8 mouse cellular contexts compared by ENCODE assay signal in genomic region chr8:47962005-47962404, GRCm38 (mm10). TPM values are rescaled to one million over a fixed set of nuclear protein-coding genes. Genes with fewer than 3 reads are reported as not detected.
A peak's percentile ranks its signal among the peaks of the same experiment; 100 is the strongest.
DNase-seq lines count a peak whose midpoint lies in the region; ATAC-seq and TF ChIP-seq lines count a peak whose summit lies in the region.

No protein-coding gene starts in this region.

- peak; percentile 24 to 26 for DNase-seq in cerebellum, postnatal 36 days
- DNase-seq in cerebellum, adult 11-12 months: no peak
- DNase-seq in liver, postnatal 0 days: peak; percentile 59
- DNase-seq in fat pad, adult 2 months (ENCODE audit: extremely low read depth, low read depth, low spot score): peak; percentile 40
- peak; percentile 62 for DNase-seq in lung, postnatal 0 days (ENCODE audit: low spot score)
- DNase-seq in yolk sac, embryonic 10.5 days (ENCODE audit: low spot score): no peak
- no peak for DNase-seq in gastrocnemius, adult 8-10 months (ENCODE audit: low spot score in 2 of 2)

- no peaks in the 10 kb centered on the region for H3K9me3 ChIP-seq in liver, postnatal 0 days (ENCODE audit: low read length)
- H3K9me3 ChIP-seq in liver, embryonic 12.5 days (replicated peaks): no peaks in the 10 kb centered on the region
- no peaks in the 10 kb centered on the region for H3K9me3 ChIP-seq in lung, postnatal 0 days (ENCODE audit: low read length)

- TF ChIP-seq CTCF in liver, postnatal 0 days (IDR thresholded peaks at IDR 0.05; ENCODE audit: low read depth): no peak
- TF ChIP-seq CTCF in lung, postnatal 0 days (IDR thresholded peaks at IDR 0.05): no peak

- no peak for TF ChIP-seq EP300 in liver, postnatal 0 days (IDR thresholded peaks at IDR 0.05; ENCODE audit: low read depth)
- no peak for TF ChIP-seq EP300 in lung, postnatal 0 days (IDR thresholded peaks at IDR 0.05)

- H3K27me3 ChIP-seq in liver, postnatal 0 days (ENCODE audit: insufficient read depth, low read length): no peaks in the 10 kb centered on the region
- H3K27me3 ChIP-seq in liver, embryonic 12.5 days (replicated peaks): no peaks in the 10 kb centered on the region
- H3K27me3 ChIP-seq in lung, postnatal 0 days (replicated peaks; ENCODE audit: insufficient read depth, low read length): no peaks in the 10 kb centered on the region

- no peak overlapping the region for H3K4me2 ChIP-seq in liver, postnatal 0 days (ENCODE audit: low read depth, low read length)
- H3K4me2 ChIP-seq in liver, embryonic 12.5 days: no peak overlapping the region
- no peak overlapping the region for H3K4me2 ChIP-seq in lung, postnatal 0 days (replicated peaks; ENCODE audit: low read depth, low read length)

- H3K4me3 ChIP-seq in liver, postnatal 0 days (ENCODE audit: low read depth, low read length): no peak overlapping the region
- no peak overlapping the region for H3K4me3 ChIP-seq in liver, embryonic 12.5 days
- H3K4me3 ChIP-seq in lung, postnatal 0 days (ENCODE audit: low read depth, low read length): no peak overlapping the region

- 55% methylated on average over 6 of the region's 6 CpGs for WGBS in liver, postnatal 0 days (ENCODE audit: insufficient replicate concordance)
- 71% methylated on average over 6 of the region's 6 CpGs for WGBS in liver, embryonic 12.5 days (ENCODE audit: insufficient replicate concordance)
- 17% methylated on average over 6 of the region's 6 CpGs for WGBS in lung, postnatal 0 days

- H3K36me3 ChIP-seq in liver, postnatal 0 days (replicated peaks; ENCODE audit: insufficient read depth, low read length): no peaks in the 10 kb centered on the region
- H3K36me3 ChIP-seq in liver, embryonic 12.5 days: no peaks in the 10 kb centered on the region
- H3K36me3 ChIP-seq in lung, postnatal 0 days (ENCODE audit: insufficient read depth, low read length): no peaks in the 10 kb centered on the region

- no peak overlapping the region for H3K27ac ChIP-seq in liver, postnatal 0 days (ENCODE audit: low read depth)
- H3K27ac ChIP-seq in liver, embryonic 12.5 days: no peak overlapping the region
- no peak overlapping the region for H3K27ac ChIP-seq in lung, postnatal 0 days (ENCODE audit: low read length)

- no peaks in the 10 kb centered on the region for H3K4me1 ChIP-seq in liver, postnatal 0 days (ENCODE audit: insufficient read depth)
- H3K4me1 ChIP-seq in liver, embryonic 12.5 days: no peaks in the 10 kb centered on the region
- H3K4me1 ChIP-seq in lung, postnatal 0 days (ENCODE audit: insufficient read depth, low read depth, low read length): peaks cover 9% of the 10 kb centered on the region

- no peak overlapping the region for H3K9ac ChIP-seq in liver, postnatal 0 days (replicated peaks)
- H3K9ac ChIP-seq in liver, embryonic 12.5 days: no peak overlapping the region
- no peak overlapping the region for H3K9ac ChIP-seq in lung, postnatal 0 days (replicated peaks; ENCODE audit: low read depth)

- no peak for ATAC-seq in liver, postnatal 0 days
- ATAC-seq in liver, embryonic 12.5 days: no peak
- ATAC-seq in lung, postnatal 0 days: peak; percentile 43; the same call in 1 of the 2 replicates

RNA-seq across cellular contexts. Expression of gene Wwc2, which starts 28.7 kb away (rescaled TPM):
- 1.8 TPM in 2 replicates for polyA plus RNA-seq in liver, postnatal 0 days (2015; fragmentation: Nextera tagmentation; extraction: Ambion mirVana)
- 4.7 and 5.0 TPM in 2 replicates for polyA plus RNA-seq in liver, embryonic 12.5 days (2016; fragmentation: Nextera tagmentation; extraction: Ambion mirVana)
- 19.1 and 23.1 TPM in 2 replicates for polyA plus RNA-seq in lung, postnatal 0 days (2015; fragmentation: Nextera tagmentation; extraction: Ambion mirVana)
- total RNA-seq in gastrocnemius, adult 8-10 months (2022): 1 to 10 TPM; 3.5 to 5.7 (median 5.0) TPM

Comparison
In these comparisons a context has a peak if more than half of its experiments do, and no peak if none do; other contexts are left out.
1. DNase-seq: peak in cerebellum, postnatal 36 days (2 of 2), liver, postnatal 0 days (single experiment), fat pad, adult 2 months (single experiment) and lung, postnatal 0 days (single experiment); none in cerebellum, adult 11-12 months (single experiment), yolk sac, embryonic 10.5 days (single experiment) and gastrocnemius, adult 8-10 months (0 of 2).